Mouse (Mus musculus): Measurements from ENCODE around the gene Yes1.

GRCm38 (mm10) chr5:32605911-32606310 is 5.1 kb upstream of the Yes1 start:
- no peak for TF ChIP-seq CTCF (IDR thresholded peaks at IDR 0.05; ENCODE audit: borderline replicate concordance, insufficient read depth, low read length)
- no peak for TF ChIP-seq POLR2A (IDR thresholded peaks at IDR 0.05; ENCODE audit: low read depth, low read length)

Data from embryonic fibroblast, embryonic 13.5 days (primary cell).